Mouse (Mus musculus) left cerebral cortex, adult 18-20 months (tissue): ENCODE measurements around the gene 2310007B03Rik. TPM values are rescaled to one million over a fixed set of nuclear protein-coding genes. Genes with fewer than 3 reads are reported as not detected.

Source experiments
- DNase-seq, 2 experiments: peaks; one replicate each; pipeline ENCODE4 v3.0.0; 2021 to 2022; ENCODE audit warnings: low spot score in 2 of 2, mixed read lengths in 1 of 2
- total RNA-seq, 2 experiments: library from RNA; stranded (reverse); gene quantifications; 2 replicates each; pipeline ENCODE4 v1.2.3; 2021

2310007B03Rik gene
- total RNA-seq, 2 experiments from 2014 or later = not detected

DNA sequence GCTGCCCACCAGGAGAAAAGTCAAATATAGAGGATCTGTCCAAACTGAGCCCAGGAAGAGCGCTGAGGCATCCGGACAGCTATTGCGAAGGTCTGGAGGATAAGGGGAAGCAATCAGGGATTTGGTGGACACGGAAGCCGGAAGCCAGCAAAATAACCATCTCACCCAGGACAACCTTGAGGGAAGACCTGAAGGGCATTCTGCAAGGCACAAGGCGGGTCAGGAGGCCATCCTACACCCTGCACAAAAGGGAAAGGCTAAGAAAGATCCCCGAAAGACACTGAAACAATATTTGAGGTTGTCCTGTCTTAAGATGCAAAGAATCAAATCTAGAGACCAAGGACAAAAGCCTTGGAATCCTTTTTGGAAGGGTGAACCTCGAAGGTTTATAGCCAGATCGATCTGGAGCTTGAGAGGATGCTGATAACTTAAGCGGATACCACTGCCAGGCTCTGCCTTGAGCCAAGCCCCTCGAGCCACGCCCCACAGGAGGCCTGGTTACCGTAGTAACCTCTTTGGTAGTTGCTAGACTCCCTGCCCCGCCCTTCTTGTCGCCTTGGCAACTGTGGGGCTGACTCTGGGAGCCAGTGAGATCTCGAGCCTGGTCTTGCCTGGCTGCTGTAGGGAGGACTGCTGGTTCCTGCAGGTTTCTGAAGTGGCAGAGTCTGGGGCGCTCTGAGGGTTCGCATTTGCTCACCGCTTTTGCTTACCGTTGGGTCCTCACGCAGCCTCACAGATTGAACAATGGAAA, 45.9 kb downstream of the 2310007B03Rik start:
- DNase-seq = peak; percentile 75 to 84

DNA sequence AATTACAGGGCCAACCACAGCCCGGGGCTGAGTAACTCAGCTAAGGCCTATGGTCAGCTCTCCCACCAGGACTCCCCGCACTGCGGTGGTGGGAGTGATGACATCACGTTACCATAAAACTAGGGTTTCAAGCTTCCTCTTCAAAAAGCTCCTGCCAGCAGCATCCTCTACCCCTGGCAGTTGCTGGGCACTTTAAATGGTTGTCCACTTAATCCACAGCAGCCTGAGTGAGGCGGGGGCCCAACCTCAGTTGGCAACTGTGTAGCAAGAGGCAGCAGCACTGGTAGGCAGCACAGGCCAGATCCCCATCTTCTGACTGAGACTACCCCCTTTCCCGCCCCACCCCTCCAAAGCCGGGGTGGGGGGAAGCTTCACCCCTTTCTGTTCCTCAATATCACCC, 58.0 kb downstream of the 2310007B03Rik start:
- no peak for DNase-seq

DNA sequence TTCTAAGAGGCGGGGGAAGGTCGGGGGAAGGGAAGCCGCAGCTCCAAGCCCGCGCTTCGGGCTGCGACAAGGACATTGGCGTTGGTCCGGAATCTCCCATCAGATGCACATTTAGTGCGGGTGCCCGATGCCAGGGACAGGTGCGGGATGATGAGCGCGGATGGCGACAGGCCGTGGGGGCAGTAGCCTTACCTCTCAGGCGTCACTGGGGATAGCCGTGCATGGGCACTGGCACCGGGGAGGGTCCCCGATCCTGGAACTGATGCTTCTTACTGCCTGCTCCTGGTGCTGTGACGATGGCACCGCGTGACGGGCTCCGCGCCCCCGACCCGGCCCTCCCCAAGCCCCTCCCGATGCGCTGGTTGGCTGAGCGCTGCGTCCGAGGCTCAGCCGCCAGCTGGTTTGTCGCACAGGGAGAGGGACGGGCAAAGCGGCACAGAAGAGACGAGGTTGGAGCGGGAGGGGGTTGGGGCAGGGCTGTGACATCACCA, 59.1 kb downstream of the 2310007B03Rik start, which contains the start of gene Kif1a:
Gene Kif1a, minus strand, starts transcription at position 381 of the 491 bp plus-strand sequence.
- peak; percentile 90 to 96 for DNase-seq

Other genes starting within 250 kb of the 2310007B03Rik start
- 10 to 100 TPM; 40.1 to 40.7 TPM for gene Capn10, start 226.6 kb downstream of the 2310007B03Rik start, total RNA-seq
- gene Gpr35, start 210.1 kb downstream of the 2310007B03Rik start, total RNA-seq = under 1 TPM in 1 of 2 experiments, not detected in 1; 0.33 TPM
- not detected for gene Aqp12, start 154.6 kb downstream of the 2310007B03Rik start, total RNA-seq
- 100 to 1,000 TPM; 735 to 776 TPM for gene Kif1a, start 59.0 kb downstream of the 2310007B03Rik start, total RNA-seq
- not detected for gene Agxt, start 25.7 kb downstream of the 2310007B03Rik start, total RNA-seq
- under 1 TPM; 0.07 to 0.16 TPM for gene Crocc2, start 7.8 kb upstream of the 2310007B03Rik start, total RNA-seq
- gene Sned1, start 74.9 kb upstream of the 2310007B03Rik start, total RNA-seq = 1 to 10 TPM; 7.8 to 8.2 TPM
- 10 to 100 TPM; 18.0 to 19.3 TPM for gene Mterf4, start 145.0 kb upstream of the 2310007B03Rik start, total RNA-seq
- gene Ppp1r7, start 181.9 kb upstream of the 2310007B03Rik start, total RNA-seq = 10 to 100 TPM; 82.1 to 87.1 TPM
- 1 to 10 TPM; 5.5 to 6.8 TPM for gene Pask, start 182.5 kb upstream of the 2310007B03Rik start, total RNA-seq
- gene Ano7, start 213.0 kb upstream of the 2310007B03Rik start, total RNA-seq = under 1 TPM; 0.07 to 0.51 TPM